Mouse (Mus musculus) cerebellum, postnatal 14 days (tissue): ENCODE measurements at regions not wholly inside any gene's neighbourhood (a gene's known extent, or its start where the extent isn't known, plus 50 kb on each side); places are given as distances from the start of the nearest gene placed in this dataset.

ENCODE experiments used
- DNase-seq, 2 experiments: peaks; one replicate each; pipeline ENCODE4 v3.0.0; 2021; ENCODE audit warnings: mixed read lengths in 2 of 2

GRCm38 (mm10) chr3:78412669-78413419 lies 873.5 kb downstream of the Rapgef2 start:
- DNase-seq = no peak

DNA sequence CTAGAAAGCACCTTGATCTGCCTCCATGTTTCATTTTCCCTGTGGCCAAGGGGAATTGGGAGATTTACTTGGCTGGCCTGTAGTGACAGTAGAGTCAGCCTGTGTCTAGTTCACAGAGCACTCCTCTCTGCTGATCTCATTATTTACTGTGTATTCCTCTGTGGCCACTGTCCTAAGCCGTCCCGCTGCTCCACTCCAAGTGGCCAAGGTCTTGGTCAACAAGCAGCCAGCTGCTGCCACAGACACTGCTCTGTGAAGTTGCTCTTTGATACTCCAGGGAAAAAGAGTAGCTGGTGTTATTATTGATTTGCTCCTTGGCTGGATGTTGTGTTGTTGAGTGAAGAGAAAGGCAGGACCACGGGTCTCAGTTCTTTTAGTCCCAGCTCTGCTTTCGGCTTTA lies 874.9 kb downstream of the Rapgef2 start:
- DNase-seq = no peak

DNA sequence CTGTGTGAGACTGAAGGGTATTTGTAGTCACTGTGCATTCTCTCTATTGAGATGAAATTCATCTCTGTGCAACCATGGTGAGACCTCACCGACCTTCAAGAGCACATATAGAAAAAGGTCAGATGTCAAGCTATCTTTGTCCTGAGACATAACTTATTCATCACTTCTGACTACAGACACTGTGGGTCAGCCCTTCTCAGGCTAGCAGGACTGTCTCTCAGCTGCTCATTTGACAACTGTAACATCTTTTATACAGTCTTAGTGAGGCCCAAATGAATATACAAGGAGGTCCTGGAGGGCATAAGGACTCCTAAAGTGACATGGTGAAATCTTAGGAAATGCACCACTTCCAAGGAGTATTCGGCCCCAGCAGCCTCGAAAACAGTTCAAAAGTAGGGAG lies 877.1 kb downstream of the Rapgef2 start:
- no peak for DNase-seq

GRCm38 (mm10) chr3:78405760-78406467 lies 880.4 kb downstream of the Rapgef2 start:
- peak in 1 of 2 experiments; percentile 3 for DNase-seq

- peak; percentile 79 to 83 for DNase-seq
Observed at GRCm38 (mm10) chr3:78358377-78358776, 927.9 kb downstream of the Rapgef2 start.

DNA sequence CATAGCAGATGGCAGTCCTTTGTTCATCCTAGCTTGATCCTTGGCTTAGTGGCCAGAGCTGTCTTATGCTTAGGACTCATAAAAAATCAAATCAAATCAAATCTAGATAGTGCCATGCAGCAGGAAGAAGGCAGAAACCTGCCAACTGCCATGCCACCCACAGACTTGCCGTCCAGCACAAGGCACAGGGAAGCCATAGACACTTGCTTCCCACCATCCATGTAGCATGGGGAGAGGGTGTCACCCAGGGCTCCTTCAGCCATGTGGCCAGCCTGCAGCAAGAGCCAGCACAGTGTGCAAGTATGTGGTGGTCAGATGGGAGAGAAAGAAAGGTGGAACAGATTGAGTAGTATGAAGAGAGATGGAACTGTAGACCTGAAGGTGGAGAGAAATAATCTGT lies 946.4 kb downstream of the Rapgef2 start:
- peak; percentile 30 to 60 for DNase-seq

GRCm38 (mm10) chr3:78311630-78312406 lies 974.5 kb downstream of the Rapgef2 start:
- DNase-seq = no peak

- DNase-seq = peak; percentile 35 to 60
Observed at GRCm38 (mm10) chr3:78300506-78300905, 985.8 kb downstream of the Rapgef2 start.

- DNase-seq = no peak
Observed at GRCm38 (mm10) chr3:78291894-78292293, 994.4 kb downstream of the Rapgef2 start.

DNA sequence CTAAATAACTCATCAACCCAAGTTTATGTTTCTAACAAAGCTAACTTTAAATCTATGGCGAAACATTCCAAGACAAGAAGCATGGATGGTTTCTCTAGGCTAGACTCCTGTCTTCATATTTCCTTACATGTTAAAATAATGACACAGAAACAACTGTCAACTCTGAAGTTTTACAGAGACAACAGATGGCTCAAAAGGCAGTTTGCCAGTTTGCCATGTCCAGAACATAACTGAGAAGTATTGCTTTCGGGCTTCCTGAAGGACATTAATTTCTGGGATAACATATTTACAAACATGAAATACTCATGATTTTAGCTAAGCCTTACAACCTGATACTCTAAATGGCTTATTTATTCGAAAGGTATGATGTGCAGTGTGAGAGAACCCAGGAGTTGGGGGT lies 1002.2 kb downstream of the Rapgef2 start:
- DNase-seq = peak; percentile 16 to 56

- DNase-seq = peak; percentile 5 to 7
Observed at GRCm38 (mm10) chr3:78236920-78237319, 1049.4 kb downstream of the Rapgef2 start.

GRCm38 (mm10) chr3:78209729-78210128 lies 1076.6 kb downstream of the Rapgef2 start:
- no peak for DNase-seq

GRCm38 (mm10) chr3:78162601-78163000 lies 1123.7 kb downstream of the Rapgef2 start:
- DNase-seq = no peak

DNA sequence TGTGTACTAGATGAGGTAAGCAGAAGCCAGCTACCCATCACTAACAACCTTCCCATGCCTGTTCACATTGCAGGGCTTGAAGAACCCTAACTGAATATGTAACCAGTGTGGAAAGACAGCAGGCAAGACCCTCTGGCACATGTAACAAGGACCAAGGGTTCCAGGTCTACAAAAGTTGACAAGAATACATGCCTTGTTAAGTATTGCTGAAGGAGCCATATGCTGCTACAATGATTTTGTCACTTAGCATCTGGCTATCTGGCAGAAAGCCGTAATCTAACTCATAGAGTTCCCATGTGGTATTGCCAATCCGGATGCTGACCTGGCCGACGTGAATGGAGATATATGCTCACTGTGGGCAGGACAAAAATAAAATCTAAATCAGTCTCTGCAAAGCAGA lies 1127.9 kb downstream of the Rapgef2 start:
- DNase-seq = peak; percentile 3 to 50
